Comparison of ENCODE assay signal across 9 mouse cellular contexts in the genomic region with DNA sequence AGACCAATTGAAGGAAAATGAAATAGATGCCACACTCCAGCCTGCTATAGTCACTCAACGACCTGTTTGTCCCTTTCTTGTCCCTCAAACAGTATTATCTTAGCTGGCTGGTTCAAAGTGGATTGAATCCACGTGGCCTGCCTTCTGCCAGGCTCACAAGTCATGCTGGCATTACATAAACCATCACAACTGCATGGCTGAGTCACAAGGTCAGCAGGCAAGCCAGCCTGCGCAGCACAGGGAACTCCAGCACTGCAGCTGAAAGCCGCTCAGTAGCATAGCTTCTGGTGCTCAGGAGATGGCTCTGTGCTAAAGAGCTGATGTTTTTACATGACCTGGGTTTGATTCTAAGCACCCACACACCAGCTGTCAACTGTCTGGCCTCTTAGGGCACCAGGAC.
DNase-seq lines count a peak whose midpoint lies in the region; ATAC-seq lines count a peak whose summit lies in the region.
"Had no signal": no experiment of that assay in that cellular context is flagged by ENCODE, and none has a peak within 500 bp of the region (broad histone marks: within the 10 kb centered on the region; RNA-seq: fewer than 3 reads in every experiment).

No protein-coding gene starts in this region.

- no peak for ATAC-seq in intestine, embryonic 15.5 days
- ATAC-seq in liver, embryonic 11.5 days (replicated peaks; ENCODE audit: low FRiP score): no peak

- 35% methylated on average over 4 of the region's 4 CpGs for WGBS in intestine, embryonic 15.5 days
- WGBS in liver, embryonic 11.5 days: 54% methylated on average over 4 of the region's 4 CpGs

- intact Hi-C loops in left cerebral cortex, postnatal 10 days (cut with DNase I): no loop called here

- peak; percentile 45 to 55 for DNase-seq in left cerebral cortex, adult 18-20 months (ENCODE audit: low spot score in 2 of 2)
- no peak for DNase-seq in left cerebral cortex, postnatal 10 days (ENCODE audit: extremely low spot score in 1 of 2, low spot score in 2 of 2)
- peak; percentile 82 for DNase-seq in adrenal gland, postnatal 10 days
- peak; percentile 63 to 81 for DNase-seq in gastrocnemius, adult 8-10 months (ENCODE audit: low spot score in 2 of 2)
- peak; percentile 14 to 54 for DNase-seq in kidney, postnatal 4 days
- no peak for DNase-seq in spleen, postnatal 14 days (ENCODE audit: low spot score in 2 of 2)
- DNase-seq in liver, embryonic 11.5 days (ENCODE audit: low spot score): no peak

- H3K4me1 ChIP-seq in intestine, embryonic 15.5 days (replicated peaks): no peaks in the 10 kb centered on the region
- no peaks in the 10 kb centered on the region for H3K4me1 ChIP-seq in liver, embryonic 11.5 days (replicated peaks; ENCODE audit: control insufficient read depth, insufficient read depth, low read length)
- H3K4me1 ChIP-seq: neural tube, embryonic 12.5 days had no signal

- no peaks in the 10 kb centered on the region for H3K36me3 ChIP-seq in intestine, embryonic 15.5 days
- H3K36me3 ChIP-seq in liver, embryonic 11.5 days (ENCODE audit: control insufficient read depth, insufficient read depth, low read length): no peaks in the 10 kb centered on the region
- H3K36me3 ChIP-seq: neural tube, embryonic 12.5 days had no signal

- no peak overlapping the region for H3K4me3 ChIP-seq in intestine, embryonic 15.5 days (replicated peaks)
- no peak overlapping the region for H3K4me3 ChIP-seq in liver, embryonic 11.5 days (ENCODE audit: low read depth, low read length)
- H3K4me3 ChIP-seq: neural tube, embryonic 12.5 days had no signal

- H3K4me2 ChIP-seq in intestine, embryonic 15.5 days (replicated peaks): no peak overlapping the region
- H3K4me2 ChIP-seq in liver, embryonic 11.5 days: no peak overlapping the region
- H3K4me2 ChIP-seq: neural tube, embryonic 12.5 days had no signal

- no peak overlapping the region for H3K27ac ChIP-seq in intestine, embryonic 15.5 days
- no peak overlapping the region for H3K27ac ChIP-seq in liver, embryonic 11.5 days (ENCODE audit: low read depth, low read length)
- H3K27ac ChIP-seq: neural tube, embryonic 12.5 days had no signal

- H3K9me3 ChIP-seq in intestine, embryonic 15.5 days: no peaks in the 10 kb centered on the region
- no peaks in the 10 kb centered on the region for H3K9me3 ChIP-seq in liver, embryonic 11.5 days (ENCODE audit: control insufficient read depth, low read length)
- H3K9me3 ChIP-seq: neural tube, embryonic 12.5 days had no signal

- H3K27me3 ChIP-seq in intestine, embryonic 15.5 days (replicated peaks): no peaks in the 10 kb centered on the region
- no peaks in the 10 kb centered on the region for H3K27me3 ChIP-seq in liver, embryonic 11.5 days (replicated peaks; ENCODE audit: control insufficient read depth, insufficient read depth, low read length)
- H3K27me3 ChIP-seq: neural tube, embryonic 12.5 days had no signal

- no peak overlapping the region for H3K9ac ChIP-seq in intestine, embryonic 15.5 days
- no peak overlapping the region for H3K9ac ChIP-seq in liver, embryonic 11.5 days (ENCODE audit: low read depth, low read length)
- H3K9ac ChIP-seq: neural tube, embryonic 12.5 days had no signal

Comparison
In these comparisons a context has a peak if more than half of its experiments do, and no peak if none do; other contexts are left out.
1. DNase-seq: peak in left cerebral cortex, adult 18-20 months (2 of 2), adrenal gland, postnatal 10 days (single experiment), gastrocnemius, adult 8-10 months (2 of 2) and kidney, postnatal 4 days (2 of 2); none in left cerebral cortex, postnatal 10 days (0 of 2), spleen, postnatal 14 days (0 of 2) and liver, embryonic 11.5 days (single experiment).